Mouse (Mus musculus): ENCODE measurements around the gene Rhoh.

Gene Rhoh

DNA sequence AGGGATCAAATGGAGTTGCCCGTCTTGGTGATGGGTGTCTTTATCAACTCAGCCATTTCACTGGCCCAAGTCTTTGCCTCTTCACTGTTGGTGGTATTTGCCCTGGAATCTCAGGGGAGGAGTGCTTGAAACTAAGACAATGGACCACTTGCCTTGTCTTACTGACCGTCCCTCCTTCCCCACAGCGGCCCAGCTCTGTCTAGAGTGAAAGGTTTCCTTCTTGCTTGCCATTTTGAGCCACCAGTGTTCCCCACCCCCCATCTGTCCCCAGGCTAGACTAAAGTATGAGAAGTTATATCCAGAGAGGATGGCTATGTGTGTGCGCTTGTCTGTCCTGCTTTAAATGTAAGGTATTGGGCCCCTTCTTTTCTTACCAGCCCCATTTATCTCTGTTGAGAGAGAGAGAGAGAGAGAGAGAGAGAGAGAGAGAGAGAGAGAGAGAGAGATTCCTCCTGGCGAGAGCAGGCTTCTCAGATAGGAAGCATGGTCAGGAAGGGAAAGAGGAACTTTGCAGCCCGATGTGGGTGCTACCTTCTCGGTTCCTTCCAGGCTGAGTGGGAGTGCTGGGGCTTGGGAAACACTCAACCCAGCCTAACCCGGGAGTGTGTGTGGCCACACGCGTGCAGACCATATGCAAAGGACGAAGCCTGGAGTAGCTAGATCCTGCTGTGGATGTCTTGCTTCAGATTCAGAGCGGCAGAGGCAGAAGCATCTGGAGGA, 572 bp upstream of the Rhoh start:
- peak; percentile 27 for DNase-seq (ENCODE audit: low spot score)

GRCm38 (mm10) chr5:65862217-65862927, 1.4 kb downstream of the Rhoh start:
- DNase-seq (ENCODE audit: low spot score): no peak

DNA sequence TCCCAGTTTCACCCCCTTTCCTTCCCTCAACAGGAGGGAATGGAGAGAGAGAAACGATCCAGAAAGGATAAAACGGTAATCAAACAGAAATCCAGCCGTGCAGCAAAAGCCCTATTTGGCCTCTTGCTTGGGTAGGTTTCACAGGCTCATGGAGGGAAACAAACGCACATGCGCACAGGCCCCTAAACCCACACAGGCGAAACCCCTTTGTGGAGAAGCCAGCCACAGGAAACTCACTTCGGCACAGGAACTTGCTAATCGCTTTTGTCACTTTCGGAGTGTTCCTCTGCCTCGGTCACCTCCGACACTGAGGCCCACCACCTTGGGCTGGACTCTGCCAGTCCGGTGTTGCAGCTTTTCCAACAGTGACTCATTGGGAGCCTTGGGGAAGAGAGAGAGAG, 2.3 kb downstream of the Rhoh start:
- peak; percentile 69 for DNase-seq (ENCODE audit: low spot score)

DNA sequence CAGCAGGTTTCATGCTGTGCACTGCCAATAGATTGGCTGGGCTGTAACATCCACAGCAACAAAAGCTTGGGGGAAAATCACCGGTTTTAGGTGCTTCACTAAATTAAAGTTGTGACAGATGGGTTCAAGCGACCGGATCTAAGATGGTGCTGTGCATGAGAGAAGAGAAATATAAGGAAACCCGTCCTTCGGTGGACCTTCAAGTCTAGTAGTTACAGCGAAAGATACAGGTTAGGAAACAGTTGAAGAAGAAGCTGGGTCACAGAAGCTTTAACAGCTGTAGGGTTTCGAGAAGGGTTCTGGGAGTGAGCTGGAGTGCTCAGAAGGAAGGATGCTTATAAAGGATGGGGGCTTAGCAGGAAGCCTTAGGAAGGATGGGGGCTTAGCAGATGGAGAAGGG, 3.5 kb downstream of the Rhoh start:
- no peak for DNase-seq (ENCODE audit: low spot score)

DNA sequence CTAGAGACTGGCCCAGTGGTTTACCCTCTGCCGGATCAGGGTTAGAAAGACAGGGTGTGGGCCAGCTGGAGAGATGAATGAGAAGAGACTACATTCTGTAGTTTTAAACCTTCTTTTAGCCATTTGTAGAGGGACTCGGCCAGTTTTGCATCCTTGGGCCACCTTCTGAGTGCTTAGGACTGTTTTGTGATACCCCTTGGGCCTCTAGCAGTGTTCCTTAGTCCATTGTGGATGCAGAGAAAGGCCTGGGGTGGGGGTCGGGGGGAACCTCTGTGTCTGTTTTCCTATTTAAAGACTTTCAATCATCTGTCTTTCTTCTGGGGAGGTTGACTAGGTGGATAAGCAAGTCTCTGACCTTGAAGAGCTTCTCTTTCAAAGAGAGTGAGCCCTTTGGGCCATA, 3.9 kb downstream of the Rhoh start:
- no peak for DNase-seq (ENCODE audit: low spot score)

- DNase-seq (ENCODE audit: low spot score): no peak
Measured at GRCm38 (mm10) chr5:65866591-65866990, 5.6 kb downstream of the Rhoh start.

DNA sequence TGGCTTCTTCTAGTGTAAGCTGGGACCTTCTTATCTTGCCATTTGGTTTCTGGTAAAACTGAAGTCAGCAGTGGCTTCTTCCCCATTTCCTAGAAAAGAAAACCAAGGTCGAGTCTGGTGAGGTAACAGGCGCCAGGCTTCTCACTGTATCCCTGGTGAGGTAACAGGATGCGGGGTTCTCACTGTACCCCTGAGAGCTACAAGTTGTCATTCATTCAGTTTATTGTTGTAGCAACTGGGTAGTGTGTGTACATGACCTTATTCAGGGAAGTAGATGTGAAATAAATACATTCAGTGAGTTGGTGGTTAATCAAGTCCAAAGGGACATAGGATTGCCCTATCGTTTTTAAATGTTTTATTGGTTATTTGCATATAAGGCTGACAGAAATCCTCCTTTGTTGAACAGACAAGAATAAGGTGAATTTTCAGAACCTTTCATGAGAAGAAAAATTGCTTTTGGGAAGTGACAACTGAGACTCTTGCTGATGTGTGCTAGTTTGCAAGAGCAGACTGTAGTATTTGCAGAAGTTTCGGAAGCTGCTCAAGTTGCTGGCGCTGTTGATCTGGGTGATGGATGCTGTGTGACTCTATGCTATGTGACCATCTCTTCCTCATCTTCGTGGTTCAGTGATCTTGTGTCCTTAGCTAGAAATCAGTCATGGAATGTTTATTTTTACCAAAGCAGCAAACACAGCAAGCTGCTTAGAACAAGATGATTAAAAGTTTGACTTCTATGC, 6.5 kb downstream of the Rhoh start:
- peak; percentile 32 for DNase-seq (ENCODE audit: low spot score)

- no peak for DNase-seq (ENCODE audit: low spot score)
Measured at GRCm38 (mm10) chr5:65868419-65868818, 7.4 kb downstream of the Rhoh start.

- no peak for DNase-seq (ENCODE audit: low spot score)
Measured at GRCm38 (mm10) chr5:65869660-65870059, 8.6 kb downstream of the Rhoh start.

GRCm38 (mm10) chr5:65871276-65871875, 10.4 kb downstream of the Rhoh start:
- DNase-seq (ENCODE audit: low spot score): no peak

DNA sequence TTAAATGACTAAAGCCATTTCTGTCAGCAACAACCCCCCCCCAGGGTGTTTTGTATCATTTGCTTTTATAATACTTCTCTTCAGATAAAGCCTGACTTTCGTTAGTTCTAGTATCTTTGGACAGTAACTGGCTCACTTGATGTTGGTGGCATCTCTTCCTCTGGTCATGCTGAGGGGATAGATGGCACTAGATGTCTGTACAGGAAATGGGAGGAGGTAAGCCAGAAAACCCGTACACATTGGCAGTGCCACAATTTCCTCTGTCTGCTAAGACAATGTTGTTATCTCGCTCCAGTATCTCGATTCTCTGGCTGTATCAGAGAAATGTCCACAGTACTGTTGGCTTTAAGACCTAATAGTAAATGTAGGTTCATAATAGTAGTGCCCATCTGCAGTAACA, 12.2 kb downstream of the Rhoh start:
- no peak for DNase-seq (ENCODE audit: low spot score)

DNA sequence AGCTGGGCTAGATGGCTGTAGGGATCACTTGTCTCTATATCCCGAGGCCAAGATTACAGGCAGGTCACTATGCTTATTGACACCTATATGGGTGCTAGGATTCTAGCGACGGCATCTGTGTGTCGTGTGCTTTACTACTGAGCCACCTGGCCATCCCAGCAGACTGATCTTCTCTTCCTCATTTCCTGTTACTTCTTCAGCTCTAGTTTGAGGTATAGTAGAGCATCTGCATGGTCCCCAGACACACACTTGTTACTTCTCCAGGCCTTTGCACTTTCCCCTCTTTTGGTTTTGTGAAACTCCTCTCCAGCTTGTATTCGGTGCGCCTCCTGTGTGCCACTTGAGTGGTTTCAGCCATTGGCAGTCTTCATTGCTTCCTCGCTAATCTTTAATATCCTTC, 14.3 kb downstream of the Rhoh start:
- no peak for DNase-seq (ENCODE audit: low spot score)

- DNase-seq (ENCODE audit: low spot score): no peak
Measured at GRCm38 (mm10) chr5:65878367-65878766, 17.4 kb downstream of the Rhoh start.

GRCm38 (mm10) chr5:65881254-65881653, 20.2 kb downstream of the Rhoh start:
- DNase-seq (ENCODE audit: low spot score): no peak

DNA sequence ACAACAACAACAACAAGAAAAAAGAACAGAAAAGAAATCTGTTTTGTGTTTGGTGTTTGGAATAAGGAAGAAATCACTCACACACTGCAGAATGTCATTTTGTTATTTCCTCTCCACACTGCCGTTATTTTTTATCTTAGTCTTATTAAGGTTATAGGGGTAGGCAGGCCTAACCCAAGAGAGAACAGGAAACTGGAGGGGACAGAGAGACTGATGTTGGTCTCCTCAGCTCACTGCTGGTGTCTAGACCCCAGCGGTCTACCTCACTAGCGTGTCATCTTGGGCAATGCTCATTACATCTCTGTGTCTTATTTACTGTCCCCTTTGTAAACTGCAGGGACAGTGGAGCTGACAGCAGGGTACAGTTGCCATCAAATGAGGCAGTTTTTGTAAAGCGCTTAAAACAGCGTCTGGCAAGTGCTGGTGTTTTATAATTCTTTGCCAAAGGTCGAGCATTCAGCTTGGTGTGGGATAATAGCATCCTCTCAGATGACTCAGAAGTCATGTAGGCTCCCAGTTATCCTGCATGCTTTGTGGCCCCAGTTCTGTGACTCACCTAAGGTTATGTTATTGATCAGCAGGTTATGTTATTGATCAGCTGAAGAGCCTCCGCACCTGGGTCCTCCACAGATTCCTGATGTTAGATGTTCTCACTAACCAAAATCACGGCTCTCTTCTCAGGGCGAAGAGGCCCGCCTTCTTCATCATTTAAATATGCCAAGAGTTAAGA, 21.6 kb downstream of the Rhoh start:
- DNase-seq (ENCODE audit: low spot score): no peak

GRCm38 (mm10) chr5:65883355-65883754, 22.3 kb downstream of the Rhoh start:
- DNase-seq (ENCODE audit: low spot score): no peak

- no peak for DNase-seq (ENCODE audit: low spot score)
Measured at GRCm38 (mm10) chr5:65885699-65886443, 24.9 kb downstream of the Rhoh start.

GRCm38 (mm10) chr5:65888102-65888501, 27.1 kb downstream of the Rhoh start:
- no peak for DNase-seq (ENCODE audit: low spot score)

DNA sequence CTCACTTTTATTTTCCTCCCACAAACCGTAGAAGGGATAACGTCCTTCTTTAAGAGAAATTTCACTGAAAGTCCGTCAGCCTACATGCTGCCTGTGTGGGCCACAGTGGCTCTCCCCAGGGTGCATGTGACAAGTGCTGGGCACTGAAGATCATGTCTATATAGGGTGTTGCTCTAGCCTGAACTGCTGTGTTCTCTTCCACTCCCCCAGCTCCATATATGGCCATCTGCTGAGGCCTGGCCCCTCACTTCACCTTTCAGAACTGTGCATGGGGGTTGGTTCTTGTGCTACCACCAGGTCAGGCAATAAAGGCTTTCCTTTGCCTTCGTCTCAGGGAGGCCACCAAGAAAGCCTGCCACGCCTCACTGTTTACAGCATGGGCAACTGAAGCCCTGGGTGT, 28.0 kb downstream of the Rhoh start:
- no peak for DNase-seq (ENCODE audit: low spot score)

- DNase-seq (ENCODE audit: low spot score): no peak
Measured at GRCm38 (mm10) chr5:65891251-65891826, 30.3 kb downstream of the Rhoh start.

DNA sequence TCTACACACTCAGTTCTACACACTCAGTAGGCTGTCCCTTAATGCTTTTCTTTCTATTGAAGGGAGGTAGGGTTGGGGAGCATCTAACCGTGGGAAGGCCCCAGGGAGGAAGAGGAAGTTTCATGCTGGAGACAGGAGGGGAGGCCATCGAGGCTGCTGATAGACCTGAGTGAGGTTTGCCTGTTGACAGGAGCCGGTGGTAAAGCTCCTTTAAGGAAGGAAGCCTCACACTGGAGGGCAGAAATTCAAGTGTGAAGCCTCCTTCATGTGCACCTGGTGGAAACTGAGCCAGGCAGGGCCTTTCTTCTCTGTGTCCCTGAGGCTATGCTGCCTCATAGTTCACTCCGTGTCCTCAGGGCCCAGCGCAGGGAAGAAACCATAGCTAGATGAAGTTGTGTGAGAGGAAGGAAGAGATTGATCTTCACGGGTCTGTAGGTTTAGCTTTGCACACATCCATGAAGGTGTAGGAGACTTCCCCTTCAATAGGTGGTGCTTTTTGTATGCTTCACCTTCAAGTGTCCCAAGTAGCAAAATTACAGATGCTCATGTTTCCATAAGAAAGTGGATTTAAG, 34.2 kb downstream of the Rhoh start:
- DNase-seq (ENCODE audit: low spot score): no peak

Measured in lung, postnatal 25 days (tissue).